Mouse (Mus musculus) thymus, adult 18-20 months (tissue): Measurements from ENCODE around the gene Trpc6.

Experiments
- DNase-seq, 2 experiments: peaks; one replicate each; pipeline ENCODE4 v3.0.0; 2022; ENCODE audit warnings: mixed read lengths in 2 of 2

The Trpc6 gene

DNA sequence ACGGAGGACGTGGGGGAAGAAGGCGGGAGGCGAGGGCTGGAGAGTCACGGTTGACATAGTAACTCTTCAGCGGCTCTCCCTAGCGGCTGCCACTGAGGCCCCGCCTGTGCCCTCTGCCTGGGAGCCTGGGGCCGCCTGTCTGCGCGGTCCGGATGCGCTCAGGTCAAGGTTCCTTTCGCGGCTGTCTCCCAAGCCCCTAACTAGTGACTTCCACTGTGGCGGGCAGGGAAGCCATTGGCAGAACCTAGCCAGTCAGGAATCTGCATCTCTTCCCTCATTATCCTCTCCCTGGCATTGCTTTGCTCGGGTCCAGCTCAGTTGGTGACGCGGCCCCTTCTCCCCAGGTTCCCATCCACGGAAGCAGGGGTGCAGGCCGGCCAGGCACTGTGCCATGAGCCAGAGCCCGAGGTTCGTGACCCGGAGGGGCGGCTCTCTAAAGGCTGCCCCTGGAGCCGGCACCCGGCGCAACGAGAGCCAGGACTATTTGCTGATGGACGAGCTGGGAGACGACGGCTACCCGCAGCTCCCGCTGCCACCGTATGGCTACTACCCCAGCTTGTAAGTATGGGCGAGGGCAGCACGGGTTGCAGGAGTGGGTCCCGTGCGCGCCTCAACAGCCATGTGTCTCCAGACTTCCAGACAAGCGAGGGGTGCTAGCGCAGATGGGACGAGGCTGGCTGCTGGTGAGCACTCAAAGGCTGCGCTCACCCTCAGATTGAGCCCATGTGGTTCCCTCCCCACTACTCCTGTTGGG, at the start of gene Trpc6:
TSS of gene Trpc6 (plus strand) at position 102 of the 754 bp plus-strand sequence.
- DNase-seq, result no peak

DNA sequence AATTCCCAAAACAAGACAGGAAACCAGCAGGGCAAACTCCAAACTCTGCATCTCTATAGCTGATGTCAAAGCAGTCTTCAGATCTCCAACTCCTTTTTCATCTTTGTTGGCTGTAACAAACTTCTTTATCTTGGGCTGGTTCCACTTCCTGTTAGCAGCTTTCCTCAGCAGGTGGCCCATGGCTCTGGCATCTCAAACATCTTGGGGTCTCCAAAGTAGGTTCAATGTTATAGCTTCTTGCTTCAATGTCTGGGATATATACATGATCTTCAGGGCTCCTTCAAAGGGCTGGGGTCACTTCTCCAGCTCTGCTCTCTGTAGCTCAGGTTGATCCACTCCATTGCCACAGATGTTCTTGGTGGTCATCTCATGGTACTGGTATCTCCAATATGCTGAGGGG, 23.0 kb upstream of the Trpc6 start:
- no peak for DNase-seq

DNA sequence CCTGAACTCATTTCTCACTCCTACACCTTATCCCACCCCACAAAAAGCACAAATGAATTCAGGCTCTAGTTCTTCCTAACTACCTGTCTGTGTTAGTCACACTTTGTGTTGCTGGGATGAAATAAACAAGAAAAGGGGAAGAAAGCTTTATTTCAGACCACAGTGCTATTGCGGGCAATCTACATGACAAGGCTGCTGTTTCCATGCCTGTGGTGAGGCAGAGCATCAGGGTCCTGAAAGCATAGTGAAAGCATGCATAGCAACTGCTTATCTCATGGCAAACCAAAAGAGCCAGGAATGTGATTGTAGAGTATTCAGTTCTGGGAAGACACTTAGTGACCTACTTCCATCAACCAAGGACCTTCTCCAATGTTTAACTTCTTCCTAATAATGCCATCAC, 10.3 kb upstream of the Trpc6 start:
- DNase-seq, result no peak

DNA sequence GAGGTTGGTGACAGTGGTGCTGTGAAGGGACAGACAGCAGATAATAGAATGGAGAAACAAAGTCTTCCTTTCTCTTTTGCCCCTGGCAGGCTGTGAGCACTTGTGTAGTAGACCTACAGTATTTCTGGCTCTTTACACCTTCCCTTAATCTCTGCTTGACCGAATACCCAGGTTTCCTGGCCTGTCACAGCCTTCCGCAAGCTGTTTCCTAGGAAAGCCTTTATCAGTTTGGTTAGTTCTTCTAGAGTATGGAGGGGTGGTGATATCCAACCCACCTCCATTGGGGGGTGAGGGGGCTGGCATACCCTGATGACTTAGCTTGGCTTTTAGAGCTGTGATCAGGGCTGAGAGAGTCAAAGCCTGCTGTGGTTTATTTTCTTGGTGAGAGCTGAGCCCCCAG, 1.3 kb downstream of the Trpc6 start:
- no peak for DNase-seq

DNA sequence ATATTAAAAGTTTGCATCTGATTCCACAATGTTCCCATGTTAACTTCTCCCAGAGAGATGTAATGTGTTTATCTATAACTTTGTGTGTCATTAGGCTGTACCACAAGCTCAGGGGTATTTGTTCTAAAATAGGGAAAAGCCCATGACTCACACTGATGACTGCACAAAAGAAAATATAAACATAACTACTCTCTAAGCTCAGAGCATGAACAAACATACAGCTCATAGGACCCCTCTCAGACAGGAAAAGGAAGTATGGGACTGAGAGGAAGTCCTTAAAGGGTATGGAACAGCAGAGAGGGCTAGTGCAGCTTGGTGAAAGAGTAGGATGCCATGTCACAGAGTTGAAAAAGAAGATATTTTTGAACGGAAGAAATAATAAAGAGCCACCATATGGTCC, 14.6 kb downstream of the Trpc6 start:
- no peak for DNase-seq

DNA sequence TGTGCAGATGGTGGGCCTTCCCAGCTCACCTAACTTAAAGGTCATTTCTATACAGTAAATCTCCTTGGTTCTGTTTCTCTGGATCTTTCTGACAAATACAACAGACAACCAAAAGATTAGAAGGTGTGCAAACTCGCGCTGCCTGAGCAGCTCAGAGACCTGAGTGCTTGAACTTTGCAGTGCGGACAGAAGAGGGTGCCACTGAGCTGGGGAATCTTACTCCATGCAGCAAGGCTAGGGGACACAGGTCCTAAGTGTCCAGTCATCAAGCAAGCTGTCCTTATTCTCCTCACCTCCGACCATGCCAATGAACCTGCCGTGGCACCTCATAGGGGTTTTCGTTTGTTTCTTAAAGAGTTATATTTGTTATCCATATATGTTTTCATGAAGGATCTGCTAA, 48.7 kb downstream of the Trpc6 start:
- no peak for DNase-seq

DNA sequence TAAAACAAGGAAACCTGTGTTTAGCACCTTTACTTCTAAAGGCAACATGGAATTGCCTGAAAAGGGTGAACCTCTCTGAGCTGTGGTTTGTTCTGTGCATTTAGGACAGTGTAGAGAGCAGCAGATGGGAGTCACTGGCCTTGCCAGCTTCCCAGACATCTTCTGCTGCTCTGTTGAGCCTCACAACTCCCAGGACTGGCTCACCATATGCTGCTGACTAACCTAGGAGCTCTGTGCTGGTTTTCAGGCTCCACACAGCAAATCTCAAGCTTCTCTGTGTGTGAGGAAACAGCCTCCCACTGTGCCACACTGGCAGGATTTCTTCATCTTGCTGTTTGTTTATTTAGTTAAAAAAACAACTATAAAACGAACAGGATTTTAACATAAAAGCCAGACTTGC, 53.1 kb downstream of the Trpc6 start:
- DNase-seq, result no peak

DNA sequence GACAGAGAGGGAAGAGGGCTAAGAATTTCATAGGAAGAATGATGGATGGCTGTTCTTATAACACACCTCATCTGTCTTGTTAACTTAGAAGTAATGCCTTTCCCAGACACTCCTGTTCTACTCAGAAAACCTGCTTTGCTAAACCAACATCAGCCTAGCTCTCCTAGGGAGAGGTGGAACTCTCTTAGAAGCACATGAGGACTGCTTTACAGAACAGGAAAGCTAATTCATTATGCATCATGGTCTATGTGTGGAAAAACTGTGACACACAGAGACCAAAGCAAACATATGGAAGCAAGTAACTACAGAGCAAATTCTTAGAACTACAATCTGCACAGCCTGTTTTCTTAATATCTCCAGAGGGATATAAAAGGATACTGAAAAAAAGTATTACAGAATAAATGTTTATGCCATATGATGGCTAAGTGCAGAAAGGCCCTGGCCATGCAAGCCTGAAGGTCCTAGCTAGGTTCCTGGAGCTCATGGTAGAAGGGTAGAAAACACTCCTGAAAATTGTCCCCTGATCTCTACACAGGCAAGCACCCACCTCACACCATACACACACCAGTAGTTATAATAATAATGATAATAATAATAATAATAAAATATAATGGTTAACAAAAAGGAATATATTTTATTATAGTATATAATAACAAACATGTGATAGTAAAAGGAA, 63.0 kb downstream of the Trpc6 start:
- no peak for DNase-seq

DNA sequence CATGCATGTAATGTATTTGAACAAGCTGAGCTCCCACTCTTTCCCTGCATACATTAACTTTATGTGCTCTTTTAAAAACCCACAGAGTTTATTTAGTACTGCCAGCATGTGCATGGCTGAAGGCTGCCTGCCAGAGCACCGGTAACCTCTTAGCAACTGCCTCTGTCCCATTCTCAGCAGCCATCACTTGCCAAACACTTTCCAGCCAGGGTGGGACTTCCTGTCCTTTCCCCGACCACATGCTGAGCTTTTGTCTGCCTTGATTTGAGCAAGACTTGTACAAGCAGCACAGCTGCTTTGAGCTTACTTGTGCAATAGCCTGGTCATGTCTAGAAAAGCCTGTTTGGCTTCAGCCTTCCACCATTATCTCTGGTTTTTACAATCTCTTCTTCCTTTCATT, 90.4 kb downstream of the Trpc6 start:
- no peak for DNase-seq

DNA sequence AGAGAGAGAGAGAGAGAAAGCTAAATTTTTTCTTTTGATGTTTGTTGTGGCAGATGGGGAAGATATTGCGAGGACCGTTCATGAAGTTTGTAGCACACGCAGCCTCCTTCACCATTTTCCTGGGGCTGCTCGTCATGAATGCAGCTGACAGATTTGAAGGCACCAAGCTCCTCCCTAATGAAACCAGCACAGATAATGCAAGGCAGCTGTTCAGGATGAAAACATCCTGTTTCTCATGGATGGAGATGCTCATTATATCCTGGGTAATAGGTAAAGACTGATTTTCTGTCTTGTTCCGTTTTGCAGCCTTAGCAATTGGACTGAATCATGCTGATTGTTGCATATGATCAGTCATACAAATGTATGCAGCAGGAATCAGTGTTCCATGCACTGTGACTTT, 99.5 kb downstream of the Trpc6 start:
- DNase-seq, result no peak

DNA sequence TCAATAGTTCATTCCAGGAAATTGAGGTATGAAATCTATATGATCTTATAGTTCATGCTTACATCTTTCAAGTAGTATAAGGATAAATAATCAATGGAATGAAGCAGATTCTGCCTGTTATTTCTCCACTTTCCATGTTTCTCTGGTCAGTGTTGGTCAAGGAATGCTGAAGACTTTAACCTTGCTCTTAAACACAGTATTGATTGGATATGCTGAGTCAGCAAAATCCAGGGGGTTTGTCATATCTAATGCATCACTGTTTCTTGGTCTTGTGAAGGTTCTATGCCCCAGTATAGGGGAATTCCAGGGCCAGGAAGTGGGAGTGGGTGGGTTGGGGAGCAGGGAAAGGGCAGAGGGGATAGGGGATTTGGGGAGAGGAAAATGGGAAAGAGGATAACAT, 111.4 kb downstream of the Trpc6 start:
- no peak for DNase-seq

DNA sequence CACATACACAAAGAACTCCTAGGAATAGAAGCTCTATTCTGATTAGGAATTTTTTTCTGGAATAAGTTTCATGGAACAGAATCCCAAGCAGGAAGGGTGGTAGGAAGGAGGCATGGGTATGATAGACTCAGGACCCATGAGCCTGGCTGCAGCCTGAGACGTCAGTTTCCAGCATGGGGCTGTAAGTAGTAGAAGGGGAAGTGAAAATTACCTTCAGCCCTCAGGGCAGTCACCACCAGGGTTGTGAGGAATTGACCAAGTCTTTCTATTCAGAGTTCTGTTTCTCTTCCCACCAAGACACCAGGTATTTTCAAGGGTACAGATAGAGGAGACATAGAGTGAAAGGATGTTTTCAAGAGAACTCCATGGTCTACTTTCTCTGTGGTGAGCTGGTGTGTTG, 129.0 kb downstream of the Trpc6 start:
- no peak for DNase-seq

DNA sequence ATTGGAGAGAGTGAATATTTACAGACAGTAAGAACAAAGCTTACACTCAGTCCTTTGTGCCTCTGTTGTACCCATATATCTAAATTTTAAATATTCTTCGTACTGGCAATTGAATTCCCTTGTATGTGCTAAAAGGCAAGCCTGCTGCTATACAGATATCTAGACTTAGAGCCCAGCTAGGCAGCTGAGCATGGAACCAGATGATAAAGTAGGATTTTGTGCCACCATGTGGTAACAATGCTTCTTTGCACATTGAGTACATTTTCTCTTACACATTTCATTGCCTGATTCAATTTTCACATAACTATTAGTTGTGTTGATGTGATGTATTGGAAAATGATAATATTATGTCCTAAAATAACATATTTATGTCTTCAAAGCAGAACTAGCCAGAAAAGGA, 132.7 kb downstream of the Trpc6 start:
- DNase-seq, result no peak

DNA sequence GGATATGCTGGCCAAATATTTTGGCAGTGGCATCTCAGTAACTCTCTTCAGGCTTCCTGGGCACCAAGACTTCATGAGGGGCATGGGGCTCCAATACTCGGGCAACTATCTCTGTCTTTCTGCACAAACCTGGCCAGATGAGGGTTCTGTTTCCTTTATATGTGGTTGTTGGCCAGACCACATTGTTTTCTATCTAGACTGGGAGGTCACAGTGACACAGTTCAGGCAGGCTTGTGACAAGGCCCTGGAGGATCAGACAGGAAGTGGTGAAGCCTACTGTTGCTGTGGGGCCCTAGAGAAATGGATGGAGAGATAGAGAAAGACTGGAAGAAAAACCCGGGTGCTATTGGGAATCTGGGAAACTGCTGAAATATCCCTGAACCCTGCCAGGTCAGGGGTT, 149.2 kb downstream of the Trpc6 start:
- DNase-seq, result no peak

DNA sequence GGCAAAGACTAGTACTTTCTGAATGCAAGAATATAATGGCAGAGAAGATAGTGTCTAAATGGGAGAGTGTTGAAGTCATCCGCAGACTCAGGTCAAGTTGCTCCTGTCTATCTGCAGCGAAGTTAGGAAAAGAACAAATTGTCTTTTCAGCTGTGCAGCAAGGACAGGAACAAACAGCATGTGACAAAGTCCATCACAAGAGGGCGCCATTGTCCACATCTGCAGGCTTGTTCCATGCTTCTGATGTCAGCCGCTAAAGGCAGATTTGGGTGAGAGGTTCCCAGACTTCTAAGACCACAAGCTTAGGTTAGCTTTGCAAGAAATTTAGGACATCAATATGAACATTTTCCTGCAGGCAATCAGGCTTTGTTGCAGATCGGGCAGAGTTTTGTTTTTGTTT, 156.7 kb downstream of the Trpc6 start:
- peak in 1 of 2 experiments; percentile 7 for DNase-seq

DNA sequence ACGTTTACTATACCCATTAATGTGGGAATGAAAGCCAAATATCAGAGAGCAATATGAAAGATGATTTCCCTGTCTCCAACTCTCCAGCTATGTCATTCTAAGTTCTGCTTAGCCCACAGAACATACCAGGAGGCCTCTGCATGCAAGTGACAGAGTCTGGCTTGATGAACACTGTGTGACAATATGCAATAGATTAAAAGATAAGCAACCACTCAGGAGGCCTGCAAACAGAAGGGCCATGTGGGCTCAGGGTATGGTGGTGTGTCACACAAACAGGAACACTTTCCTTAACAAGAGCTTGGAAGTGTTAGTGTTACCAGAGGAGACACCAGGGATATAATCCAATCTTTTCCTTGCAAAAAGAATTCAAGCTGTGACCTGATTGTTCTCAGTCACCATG, 159.6 kb downstream of the Trpc6 start:
- no peak for DNase-seq

DNA sequence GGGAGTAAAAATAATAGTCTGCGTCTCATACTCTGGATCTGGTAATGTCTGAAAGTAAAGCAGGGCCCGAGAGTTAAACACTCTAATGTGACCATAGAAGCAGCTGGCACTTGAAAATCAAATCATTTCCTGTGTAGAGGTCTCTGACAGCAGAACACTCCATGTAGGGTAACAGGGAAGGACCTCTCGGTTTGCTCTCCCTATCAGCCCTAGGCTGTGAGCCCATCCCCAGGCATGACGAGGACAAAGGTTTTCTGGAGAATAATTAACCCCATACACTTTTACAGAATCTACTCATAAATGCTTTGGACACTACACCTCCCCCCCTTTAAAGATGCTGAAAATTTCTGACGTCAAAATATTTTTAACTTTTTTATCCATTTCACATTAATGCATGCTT, 160.0 kb downstream of the Trpc6 start:
- no peak for DNase-seq

DNA sequence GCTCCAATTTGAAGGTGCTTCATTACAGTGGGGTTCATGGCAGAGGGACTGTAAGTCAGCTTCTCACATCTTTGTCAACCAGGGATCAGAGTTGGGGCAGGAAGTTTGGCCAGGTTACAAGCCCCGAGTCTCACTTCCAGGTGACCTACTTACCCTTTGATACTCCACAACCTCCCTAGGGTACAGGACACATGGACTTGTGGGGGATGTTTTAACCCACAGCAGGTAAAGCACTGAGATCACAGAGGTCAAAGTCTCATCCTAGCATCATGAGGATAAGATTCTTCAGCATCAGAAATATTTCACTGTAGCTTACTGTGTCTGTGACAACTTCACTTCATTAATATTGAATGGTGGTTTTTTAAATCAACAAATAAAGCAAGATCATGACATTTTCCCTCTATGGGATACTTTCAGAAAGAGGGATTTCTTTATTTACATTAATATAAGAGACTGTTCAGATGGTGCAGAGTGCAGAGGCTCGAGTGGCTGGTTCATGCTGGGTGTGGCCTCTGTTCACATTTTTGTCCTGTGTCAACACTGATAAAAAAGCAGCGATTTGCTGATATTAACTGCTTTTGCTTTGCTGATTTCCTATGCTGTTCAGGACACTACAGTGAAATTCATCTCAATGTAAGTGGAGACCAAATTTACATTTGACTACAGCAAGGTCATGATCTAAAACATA, 166.3 kb downstream of the Trpc6 start:
- DNase-seq, result no peak

DNA sequence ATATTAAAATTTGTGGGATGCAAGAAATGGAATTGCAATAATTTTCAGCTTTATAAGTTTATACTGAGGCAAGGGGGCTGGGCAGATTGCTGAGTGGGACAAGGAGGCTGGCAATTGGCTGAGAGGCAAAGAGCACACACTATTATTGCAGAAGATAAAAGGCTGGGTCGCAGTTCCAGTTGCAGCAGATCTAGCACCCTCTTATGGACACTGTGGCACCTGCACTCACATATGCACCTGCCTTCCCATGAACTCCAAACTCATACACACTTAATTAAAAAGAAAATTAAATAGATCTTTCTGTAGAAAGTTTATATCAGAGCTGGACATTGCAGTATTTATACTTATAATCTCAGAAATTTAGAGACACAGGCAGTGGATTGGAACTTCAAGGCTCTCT, 175.1 kb downstream of the Trpc6 start:
- DNase-seq, result no peak

DNA sequence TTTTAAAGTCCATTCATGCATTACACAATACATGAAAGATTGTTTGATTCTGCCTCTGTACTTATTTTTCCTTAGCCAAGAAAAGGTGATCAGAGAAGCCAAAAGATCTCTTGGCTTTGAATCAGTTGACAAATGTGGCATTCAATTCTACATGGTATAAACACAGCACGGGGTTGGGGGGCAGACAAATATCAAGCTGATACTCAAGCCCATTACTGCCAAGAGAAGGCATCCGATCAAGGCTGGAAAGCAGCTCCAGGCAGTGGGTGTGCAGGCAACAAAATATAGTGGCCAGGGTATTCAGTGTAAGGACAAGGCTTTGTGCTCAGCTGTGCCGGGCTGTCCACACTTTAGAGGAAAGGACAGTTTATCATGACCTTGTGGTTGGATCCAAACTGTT, 185.1 kb downstream of the Trpc6 start:
- DNase-seq, result no peak
